Mouse (Mus musculus) adrenal gland, adult 2 months (tissue): ENCODE data around the gene Plscr3. TPM values are rescaled to one million over a fixed set of nuclear protein-coding genes. Genes with fewer than 3 reads are reported as not detected.
"Not testable (repeated sequence)": the region's sequence is repeated elsewhere in the genome, so short reads cannot be mapped to it uniquely, and the experiment has no call there.

Experiments
- DNase-seq: peaks from one replicate; pipeline ENCODE4 v3.0.0; 2021
- polyA plus RNA-seq: library from polyadenylated mRNA; depleted of rRNA; stranded (reverse); fragments of >200 nt; gene quantifications from 2 replicates; pipeline ENCODE4 v1.2.3, GENCODE M21; 2012
- total RNA-seq, 2 experiments: library from RNA; stranded (reverse); gene quantifications; 2 replicates each; pipeline ENCODE4 v1.2.3; 2021

Gene Plscr3
- total and polyA plus RNA-seq, 3 experiments, result 50.8 to 230 (median 53.5) TPM

DNA sequence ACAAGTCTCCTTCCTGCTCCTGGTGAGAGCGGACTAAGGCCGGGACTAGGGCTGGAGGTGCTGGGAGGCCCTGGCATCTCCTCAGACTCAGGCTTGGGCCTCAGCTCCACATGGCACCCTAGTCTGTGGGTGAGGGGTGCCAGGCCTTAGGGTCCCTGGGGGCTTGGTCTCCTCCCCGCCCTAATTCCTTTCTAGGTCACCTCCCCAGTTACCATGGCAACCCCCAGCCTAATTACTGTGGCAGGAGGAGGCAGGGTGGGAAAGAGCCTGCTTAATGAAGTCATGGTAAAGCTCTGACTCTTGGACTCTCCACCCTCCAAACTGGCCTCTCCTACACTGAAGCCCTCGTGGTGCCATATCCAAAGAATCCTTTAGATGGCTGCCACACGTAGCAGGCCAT lies 17.3 kb upstream of the Plscr3 start:
- DNase-seq, result no peak

DNA sequence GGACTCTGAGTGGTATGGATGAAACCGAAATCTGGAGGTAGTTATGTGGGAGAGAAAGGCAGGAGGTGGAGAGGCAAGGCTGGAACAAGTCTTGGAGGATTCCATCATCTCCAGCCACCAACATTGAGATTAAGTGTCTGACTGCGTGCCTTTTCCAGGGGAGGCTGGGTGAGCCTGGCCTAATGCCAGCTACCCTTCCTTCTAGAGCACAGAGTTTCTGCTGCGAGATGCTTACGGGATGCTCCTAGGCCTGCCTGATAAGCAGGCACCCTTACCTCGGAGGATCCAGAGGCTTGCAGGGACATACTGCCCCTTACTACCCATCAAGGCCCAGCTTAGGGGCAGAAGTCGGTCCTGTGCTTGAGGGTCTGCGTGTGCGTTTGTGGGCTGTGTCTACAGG lies 12.6 kb upstream of the Plscr3 start:
- no peak for DNase-seq

DNA sequence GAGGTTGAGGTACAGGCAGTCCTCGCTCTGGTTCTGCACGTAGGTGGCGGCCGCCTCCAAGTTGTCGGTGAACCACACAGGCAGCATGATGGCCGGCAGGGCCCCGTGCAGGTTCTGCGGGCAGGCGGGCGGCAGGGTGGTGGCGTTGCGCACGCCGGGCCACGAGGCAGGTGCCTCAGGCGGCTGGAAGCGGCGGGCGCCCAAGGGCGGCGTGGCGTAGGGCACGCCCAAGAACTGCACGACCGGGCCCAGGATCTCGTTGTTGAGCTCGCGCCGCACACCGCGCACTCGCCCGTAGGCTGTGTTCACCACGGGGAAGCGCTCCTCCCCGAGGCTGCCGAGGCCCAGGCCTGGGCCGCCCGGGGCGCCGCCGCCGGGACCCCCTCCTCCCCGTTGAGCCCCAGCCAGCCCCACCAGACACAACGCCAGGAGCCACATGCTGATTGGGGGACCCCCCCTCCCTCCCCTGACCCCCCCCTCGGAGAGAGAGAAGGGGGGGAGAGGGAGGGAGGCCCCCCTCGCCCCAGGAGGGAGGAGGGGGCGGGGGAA lies 12.1 kb upstream of the Plscr3 start:
- peak; percentile 47 for DNase-seq

DNA sequence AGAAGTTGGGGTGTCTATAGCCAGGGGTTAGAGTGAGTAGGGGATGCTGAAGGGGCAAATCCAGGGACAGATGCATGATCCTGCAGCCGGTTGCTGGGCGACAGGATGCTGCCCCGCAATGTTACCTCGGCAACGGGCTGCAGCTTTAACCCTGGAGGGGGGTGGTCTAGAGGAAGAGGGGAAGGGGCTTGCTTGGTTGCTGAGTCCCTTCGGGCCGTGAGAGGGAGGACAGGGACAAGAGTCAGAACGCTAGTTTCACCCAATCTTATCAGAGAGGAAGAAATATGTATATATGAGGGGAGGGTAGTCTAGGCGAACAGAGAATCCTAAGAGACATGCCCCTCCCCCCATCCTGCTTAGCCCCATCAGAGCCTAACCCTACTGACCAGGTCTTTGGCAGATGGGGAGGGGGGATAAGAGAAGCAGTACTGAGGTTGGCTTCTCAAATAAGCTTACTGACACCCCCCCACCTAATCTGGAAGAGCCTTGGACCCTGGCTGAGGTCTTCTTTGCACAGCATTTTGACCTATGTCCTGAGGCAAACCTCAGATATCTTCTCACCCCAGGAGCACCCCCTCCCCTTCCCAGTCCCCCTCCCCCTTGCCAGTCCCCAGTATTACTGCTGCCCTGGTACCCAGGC lies 10.7 kb upstream of the Plscr3 start:
- no peak for DNase-seq

DNA sequence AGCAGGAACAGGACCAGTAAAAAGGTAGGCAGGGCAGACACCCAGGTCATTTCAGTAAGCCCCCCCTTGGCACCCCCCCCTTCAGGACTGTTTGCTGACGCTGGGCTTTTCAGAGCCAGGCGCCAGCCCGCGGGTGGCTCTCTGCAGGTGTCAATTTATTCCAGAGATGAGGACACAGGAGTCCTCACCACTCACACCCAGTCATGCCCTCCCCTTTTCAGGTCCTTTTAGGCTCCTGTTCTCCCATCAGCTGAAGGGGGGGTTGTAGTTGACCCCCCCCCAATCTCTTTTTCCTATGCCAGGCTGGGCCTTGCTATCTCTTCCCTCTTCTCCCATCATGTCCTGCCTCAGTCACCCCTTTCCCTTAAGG lies 10.2 kb upstream of the Plscr3 start:
- DNase-seq, result no peak

DNA sequence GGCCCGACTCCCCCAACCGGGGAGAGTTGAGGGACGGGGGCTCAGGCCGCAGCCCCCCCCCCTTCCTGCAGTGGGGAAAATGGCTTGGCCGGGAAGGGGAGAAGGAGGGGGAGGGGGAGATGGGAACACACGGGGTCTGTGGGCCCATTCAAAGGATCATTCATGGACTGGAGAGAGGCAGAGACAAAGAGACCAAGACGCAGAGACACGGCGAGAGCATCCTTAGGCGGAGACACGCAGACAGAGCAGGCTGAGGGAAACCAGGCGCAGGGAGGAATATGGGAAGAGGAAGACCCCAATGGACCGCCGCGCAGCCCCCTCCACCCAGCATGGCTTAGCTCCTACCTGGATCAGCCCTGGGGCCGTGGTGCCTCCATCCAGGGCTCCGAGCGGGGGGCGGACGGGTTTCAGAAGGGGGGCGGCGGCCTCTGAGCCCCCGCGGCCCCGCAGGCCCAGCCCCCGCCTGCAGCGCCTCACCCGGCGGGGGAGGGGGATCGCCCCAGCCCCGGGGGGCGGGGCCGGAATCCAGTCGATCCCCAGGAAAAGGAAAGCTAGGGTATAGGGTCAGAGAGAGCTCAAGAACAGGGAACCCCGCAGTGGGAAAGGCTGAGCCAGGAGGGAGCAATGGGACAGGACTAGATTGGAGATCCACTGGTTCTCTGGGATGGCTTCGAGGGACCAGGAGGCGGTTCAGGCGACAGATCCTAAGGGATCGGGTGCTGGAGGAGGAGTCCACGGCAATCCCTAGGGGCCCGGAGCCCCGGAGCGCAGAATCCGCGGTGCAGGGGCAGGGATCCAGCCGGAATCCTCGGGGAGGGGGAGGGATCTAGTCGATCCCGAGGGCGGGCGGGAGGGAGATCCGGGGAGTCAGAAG lies 9.2 kb upstream of the Plscr3 start:
- DNase-seq, result no peak

DNA sequence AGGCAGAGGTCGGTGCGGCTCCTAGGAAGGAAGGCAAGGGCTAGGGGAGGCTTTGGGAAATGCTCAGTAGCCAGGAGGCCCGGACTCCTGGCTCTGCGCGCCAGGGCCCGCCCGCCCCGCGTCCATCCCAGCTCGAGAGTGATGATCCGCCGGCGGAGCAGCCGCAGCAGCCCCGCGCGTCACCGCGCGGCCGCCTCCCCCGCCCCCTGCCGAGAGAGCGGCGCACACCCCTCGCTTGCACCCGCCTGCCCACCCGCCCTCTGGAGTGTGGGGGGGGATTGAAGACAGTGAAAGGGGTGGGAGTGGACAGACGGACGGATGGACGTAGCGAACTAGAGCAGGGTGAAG lies 8.6 kb upstream of the Plscr3 start, which contains the start of gene Nlgn2:
Gene Nlgn2 (minus strand): TSS at position 181 of the 348 bp plus-strand sequence.
- DNase-seq, result no peak

DNA sequence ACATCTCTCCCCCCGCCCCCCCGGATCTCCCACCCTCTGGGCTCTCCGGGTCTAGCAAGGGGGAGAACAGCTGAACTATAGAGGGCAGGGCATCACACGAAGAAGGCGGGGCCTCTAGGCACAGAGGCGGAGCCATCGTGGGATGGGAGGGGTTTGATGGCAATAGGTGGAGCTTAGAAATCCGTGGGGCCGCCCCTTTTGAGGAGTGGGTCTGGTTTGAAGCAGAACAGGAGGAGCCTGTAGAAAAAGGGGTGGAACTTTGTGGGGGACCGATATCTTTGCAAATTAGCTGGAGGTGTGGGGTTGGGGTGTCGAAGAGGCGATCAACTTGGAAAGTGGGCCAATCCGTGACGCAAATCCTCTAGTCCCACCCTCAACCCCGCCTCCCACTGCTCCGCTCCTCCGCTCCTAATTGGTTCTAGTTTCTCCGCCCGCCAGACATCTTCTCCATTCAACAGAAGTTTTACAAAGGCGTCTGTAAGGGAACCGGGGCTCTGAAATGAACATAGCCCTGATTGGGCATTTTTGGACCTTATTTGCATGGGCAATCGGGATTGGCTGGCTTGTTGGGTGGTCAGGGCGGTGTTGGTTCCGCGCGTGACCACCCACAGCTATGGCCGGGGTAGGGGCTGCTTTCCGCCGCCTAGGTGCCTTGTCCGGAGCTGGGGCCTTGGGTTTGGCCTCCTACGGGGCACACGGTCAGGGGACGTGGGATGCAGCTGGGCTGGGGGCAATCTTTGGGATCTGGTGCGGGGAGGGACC lies 8.0 kb upstream of the Plscr3 start, which contains the start of gene Tmem256:
Gene Tmem256 (plus strand): TSS at position 563 of the 762 bp plus-strand sequence.
- peak; percentile 97 for DNase-seq

DNA sequence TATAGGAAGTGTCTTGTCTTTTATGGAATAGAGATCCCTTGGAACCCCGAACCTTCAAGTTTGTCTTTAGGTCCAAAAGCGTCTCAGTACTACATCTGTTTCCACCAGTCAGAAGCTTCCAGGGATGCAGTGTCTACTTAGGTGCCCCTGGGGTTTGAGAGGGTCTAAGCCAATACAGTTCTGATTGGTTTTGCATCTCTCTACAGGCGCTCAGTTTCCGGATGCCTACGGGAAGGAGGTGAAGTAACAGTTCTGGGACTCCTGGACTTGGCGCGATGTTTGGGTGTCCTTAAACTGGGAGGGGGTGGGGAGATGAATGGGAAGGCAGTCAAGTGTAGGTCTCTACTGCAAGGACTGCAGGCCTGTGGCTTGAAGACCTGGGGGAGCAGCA lies 7.5 kb upstream of the Plscr3 start:
- DNase-seq, result no peak

DNA sequence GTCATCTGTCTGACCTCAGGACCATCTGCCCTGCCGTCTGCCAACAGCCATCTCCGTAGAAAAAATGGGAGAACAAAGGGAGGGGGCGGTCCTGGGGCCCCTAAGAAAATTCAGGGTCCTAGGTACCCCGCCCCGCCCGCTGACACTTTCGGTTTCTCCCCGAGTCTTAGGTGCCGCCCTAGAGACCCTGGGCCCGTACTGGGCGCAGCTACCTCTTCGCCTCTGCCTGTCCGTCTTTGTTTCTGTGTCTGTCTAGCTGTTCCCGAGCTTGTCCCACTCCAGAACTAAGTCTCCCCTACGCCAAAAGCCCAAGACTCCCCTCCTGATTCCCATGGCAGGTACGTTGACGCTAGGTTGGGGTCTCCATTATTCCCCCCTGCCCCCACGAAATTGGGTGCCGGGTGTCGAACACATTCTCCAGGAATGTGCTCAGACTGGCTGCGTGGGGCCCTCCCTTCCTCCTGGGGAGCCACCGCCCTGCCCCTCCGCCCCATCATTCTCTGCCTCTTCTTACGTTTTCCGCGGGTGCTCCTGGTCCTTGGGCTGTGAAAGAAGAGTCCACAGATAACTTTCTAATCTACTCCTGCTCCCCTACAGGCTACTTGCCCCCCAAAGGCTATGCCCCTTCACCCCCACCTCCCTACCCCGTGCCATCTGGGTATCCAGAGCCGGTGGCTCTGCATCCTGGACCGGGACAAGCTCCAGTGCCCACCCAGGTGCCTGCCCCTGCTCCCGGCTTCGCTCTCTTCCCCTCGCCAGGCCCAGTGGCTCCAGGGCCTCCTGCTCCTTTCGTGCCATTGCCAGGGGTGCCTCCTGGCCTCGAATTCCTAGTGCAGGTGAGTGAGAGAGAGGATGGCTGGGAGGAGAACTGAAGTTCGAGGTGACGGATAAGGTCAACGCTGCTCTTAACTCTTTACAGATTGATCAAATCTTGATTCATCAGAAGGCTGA lies 837 bp downstream of the Plscr3 start:
- DNase-seq, result peak; percentile 43

DNA sequence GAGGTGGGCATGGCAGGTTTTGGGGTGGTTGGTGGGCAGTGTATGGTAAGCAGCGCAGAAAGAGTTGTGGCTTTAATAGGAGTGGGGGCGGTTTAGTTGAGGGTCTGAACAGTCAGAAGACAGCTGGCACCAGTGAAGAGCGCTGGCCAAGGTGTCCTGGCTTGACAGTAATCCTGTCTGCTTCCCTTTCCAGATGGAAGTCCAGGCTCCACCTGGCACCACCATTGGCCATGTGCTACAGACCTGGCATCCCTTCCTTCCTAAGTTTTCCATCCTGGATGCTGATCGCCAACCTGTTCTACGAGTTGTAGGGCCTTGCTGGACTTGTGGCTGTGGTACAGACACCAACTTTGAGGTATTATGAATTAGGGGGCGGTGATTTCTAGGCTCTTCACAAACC lies 1.8 kb downstream of the Plscr3 start:
- DNase-seq, result no peak

DNA sequence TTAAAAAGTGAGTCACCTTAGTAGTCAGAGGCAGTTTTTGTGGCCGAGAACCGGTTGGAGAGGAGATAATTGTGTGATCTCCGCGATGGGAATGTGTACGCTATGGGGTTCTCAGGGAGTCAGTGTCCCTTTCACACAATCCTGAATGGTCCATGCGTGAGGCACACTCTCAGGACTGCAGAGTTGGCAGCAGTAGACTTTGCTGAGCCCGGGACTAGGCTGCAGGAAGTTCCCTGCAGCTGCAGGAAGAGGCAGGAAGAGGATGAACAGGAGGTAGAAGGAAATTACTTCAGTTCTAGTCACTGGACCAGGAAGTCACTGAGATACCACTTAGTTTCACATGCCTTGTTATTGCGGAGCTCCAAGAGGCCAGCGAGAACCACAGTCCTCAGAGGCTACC lies 3.0 kb downstream of the Plscr3 start:
- no peak for DNase-seq

DNA sequence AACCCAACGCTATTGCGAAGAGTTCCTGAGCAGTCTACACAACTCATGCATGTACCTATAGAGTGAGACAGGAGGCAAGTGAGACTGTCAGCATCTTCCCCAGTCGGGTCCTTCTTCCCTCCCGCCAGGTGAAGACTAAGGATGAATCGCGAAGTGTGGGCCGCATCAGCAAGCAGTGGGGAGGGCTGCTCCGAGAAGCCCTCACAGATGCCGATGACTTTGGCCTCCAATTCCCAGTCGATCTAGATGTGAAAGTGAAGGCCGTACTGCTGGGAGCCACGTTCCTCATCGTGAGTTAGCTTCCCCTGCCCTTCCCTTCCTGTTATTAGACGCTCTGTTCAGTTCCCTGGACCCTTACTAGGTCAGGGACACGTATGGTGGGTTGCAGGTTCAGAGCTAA lies 3.7 kb downstream of the Plscr3 start:
- DNase-seq, result no peak

DNA sequence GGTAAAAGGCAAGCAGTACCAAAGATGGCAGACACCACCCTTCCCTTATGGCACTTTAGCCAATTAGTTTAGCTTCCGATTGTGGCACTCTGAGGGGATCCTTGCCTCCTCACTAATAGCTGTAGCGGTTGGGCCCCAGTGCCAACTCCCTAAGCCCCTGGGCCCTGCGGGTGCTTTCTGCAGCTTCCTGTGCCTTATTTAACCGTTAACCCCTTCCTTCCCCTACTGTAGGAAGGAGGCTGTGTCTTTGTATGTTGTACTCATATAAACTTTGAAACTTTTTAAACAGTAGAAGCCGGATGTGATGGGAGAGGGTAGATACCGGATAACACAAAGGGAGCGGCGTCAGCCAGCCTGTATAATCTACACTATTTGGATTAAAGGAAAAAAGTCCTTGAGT lies 4.6 kb downstream of the Plscr3 start:
- DNase-seq, result no peak

DNA sequence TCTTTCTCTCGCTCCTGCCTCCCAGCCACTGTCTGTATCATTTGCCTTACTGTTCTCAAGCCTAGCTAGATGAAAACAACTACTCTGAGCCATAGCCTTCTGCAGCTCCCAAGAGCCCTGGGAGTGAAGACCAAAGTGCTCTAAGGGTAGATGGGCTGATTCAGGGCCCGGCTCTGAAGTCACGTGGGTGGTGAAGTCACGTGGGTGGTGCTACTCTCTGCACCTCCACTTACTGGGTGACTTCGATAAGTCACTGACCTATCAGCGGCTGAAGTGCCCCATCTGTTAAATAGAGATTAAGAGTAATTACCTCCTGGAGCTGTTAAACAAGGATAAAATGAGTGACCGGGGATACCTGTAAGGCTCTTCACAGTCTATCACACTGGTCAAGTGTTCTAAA lies 7.8 kb downstream of the Plscr3 start:
- DNase-seq, result no peak

DNA sequence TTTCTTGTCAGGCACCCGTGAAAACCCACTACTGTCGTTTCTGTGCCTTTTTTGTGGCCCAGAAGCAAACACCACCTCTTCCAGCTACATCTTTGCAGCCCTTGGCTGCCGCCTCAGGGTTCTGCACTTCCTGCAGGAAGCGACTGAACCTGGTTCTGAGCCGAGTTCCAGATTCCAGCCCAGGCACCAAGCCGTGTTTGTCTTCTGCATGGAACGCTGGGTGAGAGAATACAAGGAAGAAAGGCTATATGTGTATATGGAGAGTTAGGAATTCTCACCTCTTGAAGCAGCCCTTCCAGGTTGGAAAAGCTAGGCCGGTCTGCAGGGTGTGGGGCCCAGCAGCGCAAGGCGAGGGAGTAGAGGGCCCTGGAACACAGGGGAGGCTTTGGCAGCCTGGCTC lies 8.5 kb downstream of the Plscr3 start:
- DNase-seq, result no peak

DNA sequence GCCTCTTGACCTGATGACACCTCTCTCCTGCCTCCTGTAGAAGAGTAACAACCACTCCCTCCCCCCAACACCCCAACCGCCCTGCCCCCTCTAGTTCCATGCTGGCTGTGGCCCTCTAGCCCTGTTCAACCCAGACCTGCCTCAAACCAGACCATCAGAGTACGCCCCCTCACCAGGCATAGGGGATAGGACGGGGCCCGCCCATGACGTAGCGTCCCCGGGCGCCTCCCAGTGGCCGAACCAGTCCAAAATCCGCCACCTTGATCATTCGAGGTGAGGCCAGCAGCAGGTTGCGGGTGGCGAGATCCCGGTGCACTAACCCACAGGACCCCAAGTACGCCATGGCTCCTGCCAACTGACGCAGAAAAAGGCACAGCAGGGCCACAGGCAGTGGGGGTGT lies 9.2 kb downstream of the Plscr3 start:
- peak; percentile 55 for DNase-seq

DNA sequence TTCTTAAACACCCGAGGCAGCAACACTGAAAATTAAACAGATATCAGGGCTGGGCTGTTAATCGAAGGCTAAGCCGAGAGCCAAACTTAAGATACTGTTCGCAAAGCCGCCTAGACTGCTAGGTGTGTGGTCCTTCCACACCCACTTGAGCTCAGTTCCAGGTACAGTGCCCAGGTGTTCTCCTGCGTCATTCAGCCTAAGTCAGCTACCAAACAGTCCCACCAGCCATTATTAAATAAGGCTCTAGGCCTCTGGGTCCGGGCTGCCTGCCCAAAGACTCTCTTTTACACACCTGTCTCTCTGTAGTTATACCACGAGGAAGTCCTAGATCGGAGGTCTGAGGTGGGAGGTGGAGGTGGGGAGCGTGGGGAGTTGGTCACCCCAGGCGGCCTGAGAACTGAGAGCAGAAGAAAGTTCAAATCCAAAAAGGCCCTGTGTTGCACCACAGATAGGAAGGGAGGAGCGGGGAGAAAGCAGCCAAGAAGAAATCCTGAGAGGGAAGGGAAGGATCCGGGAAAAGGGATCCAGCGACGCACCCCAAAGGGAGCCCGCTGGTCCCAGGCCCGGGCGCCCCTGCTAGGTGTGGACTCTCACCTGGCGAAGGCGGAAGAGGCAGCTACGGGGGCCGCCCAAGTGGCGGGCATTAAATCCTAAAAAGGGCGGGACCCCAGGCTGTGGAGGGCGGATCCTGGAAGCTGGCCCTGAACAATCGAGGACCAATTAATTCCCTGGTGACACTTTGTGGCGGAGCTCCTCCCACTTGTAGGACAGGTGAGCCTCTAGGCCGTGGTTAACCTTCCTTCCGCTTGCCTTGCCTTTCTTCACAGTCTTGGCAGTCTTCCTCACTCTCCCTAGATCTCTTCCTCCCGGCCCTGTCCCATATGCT lies 12.2 kb downstream of the Plscr3 start, which contains the start of gene Tnk1:
Gene Tnk1 (minus strand): TSS at position 618 of the 886 bp plus-strand sequence.
- no peak for DNase-seq

DNA sequence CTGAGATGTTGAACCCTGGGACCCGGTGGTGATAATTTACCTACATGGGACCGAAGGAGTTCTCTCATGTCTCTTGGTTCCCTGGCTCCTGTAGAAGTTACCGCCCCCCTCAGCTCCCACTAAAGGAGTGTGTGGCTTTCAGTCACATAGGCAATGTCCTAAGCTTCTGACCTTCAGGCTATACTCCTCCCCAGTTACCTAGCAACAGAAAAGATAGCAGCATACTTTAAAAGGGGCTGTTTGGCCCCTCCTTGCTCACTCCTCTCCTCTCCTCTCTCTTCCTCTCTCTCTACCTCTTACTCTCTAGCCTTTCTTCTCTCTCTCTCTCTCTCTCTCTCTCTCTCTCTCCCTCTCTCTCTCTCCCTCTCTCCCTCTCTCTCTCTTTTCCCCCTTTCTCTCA lies 17.6 kb downstream of the Plscr3 start:
- not testable (repeated sequence) for DNase-seq

DNA sequence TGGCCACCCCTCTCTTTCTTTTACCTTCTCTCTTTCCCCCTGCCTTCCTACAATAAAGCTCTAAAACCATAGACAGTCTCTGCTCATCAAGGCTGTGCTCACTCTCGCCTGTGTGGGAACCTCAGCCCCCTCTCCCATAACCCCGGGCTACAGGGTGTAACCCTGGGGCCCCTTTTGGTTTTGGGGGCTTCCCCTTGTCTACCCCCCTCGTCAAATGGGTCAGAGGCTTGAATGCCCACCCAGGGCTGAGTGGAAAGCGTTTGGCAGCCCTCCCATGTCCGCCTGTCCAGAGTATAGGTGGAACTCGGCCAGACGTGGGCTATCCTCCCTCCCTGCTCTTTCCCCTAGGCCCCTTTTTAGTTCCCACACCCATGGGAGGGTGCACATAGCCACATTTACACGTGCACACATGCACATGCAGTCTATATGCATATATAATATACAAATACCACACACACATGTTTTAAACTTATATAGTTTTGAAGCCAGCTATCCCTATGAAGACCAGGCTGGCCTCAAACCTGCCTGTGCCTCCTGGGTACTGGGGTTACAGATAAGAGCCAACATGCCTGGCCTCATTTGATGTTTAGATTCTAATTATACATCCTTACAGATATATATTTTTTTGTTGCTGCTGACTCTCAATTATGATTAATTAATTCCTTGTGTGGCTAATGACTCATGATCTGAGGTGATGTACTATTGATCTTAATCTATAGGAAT lies 18.1 kb downstream of the Plscr3 start:
- DNase-seq, result no peak
